Mouse (Mus musculus): Measurements from ENCODE around the gene Etl4. TPM values are rescaled to one million over a fixed set of nuclear protein-coding genes. Genes with fewer than 3 reads are reported as not detected.

The Etl4 gene
- polyA plus RNA-seq, 1 experiment, result 7.4 TPM

DNA sequence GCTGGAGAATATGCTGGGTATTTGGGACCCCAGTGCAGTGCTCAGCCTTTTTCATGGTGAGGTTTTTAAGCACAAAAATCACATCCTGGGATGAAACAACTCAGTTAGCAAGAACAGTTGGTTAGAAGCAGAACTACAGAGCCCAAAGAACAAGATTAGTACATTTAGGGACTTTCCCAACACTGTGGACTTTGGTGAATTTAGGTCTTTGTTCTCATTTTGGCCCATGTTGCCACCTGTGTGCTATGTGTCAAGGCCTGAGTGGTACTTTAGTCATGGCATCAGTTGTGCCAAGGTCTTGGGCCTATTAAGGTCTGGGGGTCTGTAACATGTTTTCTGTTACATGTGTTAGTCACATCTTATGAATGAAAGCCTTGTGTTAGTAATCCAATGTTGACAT is 679.1 kb downstream of the Etl4 start:
- Histone ChIP-seq H3K4me2 (ENCODE audit: low read depth) (no peak overlapping the region), H3K27me3 (ENCODE audit: control insufficient read depth, insufficient read depth, insufficient read length) (no peaks in the 10 kb centered on the region), H3K4me3 (no peak overlapping the region), H3K36me3 (ENCODE audit: control insufficient read depth, insufficient read depth) (no peaks in the 10 kb centered on the region), H3K79me2 (ENCODE audit: control insufficient read depth, insufficient read depth) (no peaks in the 10 kb centered on the region), H3ac (ENCODE audit: control insufficient read depth, insufficient read length) (no peak overlapping the region)
- TF ChIP-seq MYOD1 (IDR thresholded peaks at IDR 0.05; ENCODE audit: control insufficient read depth in 1 of 3, insufficient read length in 2 of 3, low read depth in 2 of 3), result no peak
- TF ChIP-seq MAX (IDR thresholded peaks at IDR 0.05; ENCODE audit: low read depth), result no peak
- TF ChIP-seq POLR2A (IDR thresholded peaks at IDR 0.05; ENCODE audit: insufficient read length, low read depth), result no peak
- no peak for TF ChIP-seq CEBPB (IDR thresholded peaks at IDR 0.05; ENCODE audit: insufficient read depth, poor library complexity, severe bottlenecking)
- no peak for TF ChIP-seq TCF3 (IDR thresholded peaks at IDR 0.05; ENCODE audit: insufficient read length, low read depth)
- TF ChIP-seq E2F4 (IDR thresholded peaks at IDR 0.05; ENCODE audit: insufficient read depth), result no peak
- TF ChIP-seq MYOG (IDR thresholded peaks at IDR 0.05; ENCODE audit: control insufficient read depth in 1 of 3, insufficient read depth in 1 of 3, insufficient read length in 2 of 3, low read depth in 2 of 3), result no peak

DNA sequence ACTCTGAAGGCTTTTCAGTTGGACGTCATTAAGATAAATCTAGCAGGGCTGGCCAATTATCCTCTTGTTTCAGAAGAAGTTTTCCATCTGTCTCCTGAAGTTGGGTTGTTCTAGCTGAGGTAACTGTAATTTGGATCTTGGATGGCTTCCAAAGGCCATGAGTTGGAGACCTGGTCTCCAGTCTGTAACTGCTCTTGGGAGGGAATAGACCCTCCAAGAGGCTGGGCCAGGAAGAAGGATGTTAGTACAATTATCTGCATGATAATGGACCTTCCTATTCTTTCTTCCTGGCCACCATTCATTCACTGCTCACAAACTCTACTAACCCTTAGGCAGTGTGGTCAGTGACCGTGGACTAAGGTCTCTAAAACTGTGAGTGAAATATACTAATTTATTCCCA is 684.5 kb downstream of the Etl4 start:
- no peak for TF ChIP-seq E2F4 (IDR thresholded peaks at IDR 0.05; ENCODE audit: insufficient read depth)
- no peak for TF ChIP-seq POLR2A (IDR thresholded peaks at IDR 0.05; ENCODE audit: insufficient read length, low read depth)
- TF ChIP-seq MAX (IDR thresholded peaks at IDR 0.05; ENCODE audit: low read depth), result no peak
- no peak for TF ChIP-seq TCF3 (IDR thresholded peaks at IDR 0.05; ENCODE audit: insufficient read length, low read depth)
- no peak for TF ChIP-seq MYOD1 (IDR thresholded peaks at IDR 0.05; ENCODE audit: control insufficient read depth in 1 of 3, insufficient read length in 2 of 3, low read depth in 2 of 3)
- TF ChIP-seq SRF (IDR thresholded peaks at IDR 0.05; ENCODE audit: control insufficient read depth, insufficient read length, low read depth), result no peak
- no peak for TF ChIP-seq CEBPB (IDR thresholded peaks at IDR 0.05; ENCODE audit: insufficient read depth, poor library complexity, severe bottlenecking)
- TF ChIP-seq USF1 (IDR thresholded peaks at IDR 0.05; ENCODE audit: low read depth), result no peak
- H3K27me3 ChIP-seq (ENCODE audit: control insufficient read depth, insufficient read depth, insufficient read length), result no peaks in the 10 kb centered on the region
- no peaks in the 10 kb centered on the region for H3K79me2 ChIP-seq (ENCODE audit: control insufficient read depth, insufficient read depth)
- H3ac ChIP-seq (ENCODE audit: control insufficient read depth, insufficient read length), result no peak overlapping the region
- H3K4me2 ChIP-seq (ENCODE audit: low read depth), result no peak overlapping the region
- H3K36me3 ChIP-seq (ENCODE audit: control insufficient read depth, insufficient read depth), result no peaks in the 10 kb centered on the region
- no peak overlapping the region for H3K4me3 ChIP-seq

DNA sequence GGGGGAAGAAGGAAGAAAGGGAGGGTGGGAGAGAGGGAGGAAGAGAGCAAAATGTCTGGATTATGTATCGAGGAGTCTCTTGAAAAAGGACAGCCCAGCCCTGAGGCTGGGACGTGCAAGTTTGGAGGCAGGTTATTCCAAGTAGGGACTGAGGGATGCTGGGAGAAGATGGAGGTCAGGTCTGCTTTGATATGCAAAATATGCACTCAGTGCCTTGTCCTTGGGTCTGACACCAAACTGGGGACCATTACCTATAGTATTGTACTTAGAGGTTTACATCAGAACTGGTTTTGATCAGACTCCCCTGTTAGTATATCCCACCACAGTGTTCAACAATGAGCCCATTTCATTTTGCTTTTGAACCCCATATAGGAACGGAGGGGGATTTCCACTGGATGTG is 685.4 kb downstream of the Etl4 start:
- Histone ChIP-seq H3K4me3 (no peak overlapping the region), H3K27me3 (ENCODE audit: control insufficient read depth, insufficient read depth, insufficient read length) (no peaks in the 10 kb centered on the region), H3ac (ENCODE audit: control insufficient read depth, insufficient read length) (no peak overlapping the region), H3K4me2 (ENCODE audit: low read depth) (no peak overlapping the region), H3K36me3 (ENCODE audit: control insufficient read depth, insufficient read depth) (no peaks in the 10 kb centered on the region), H3K79me2 (ENCODE audit: control insufficient read depth, insufficient read depth) (no peaks in the 10 kb centered on the region)
- TF ChIP-seq USF1 (IDR thresholded peaks at IDR 0.05; ENCODE audit: low read depth) (no peak), MYOD1 (IDR thresholded peaks at IDR 0.05; ENCODE audit: control insufficient read depth in 1 of 3, insufficient read length in 2 of 3, low read depth in 2 of 3) (no peak), SRF (IDR thresholded peaks at IDR 0.05; ENCODE audit: control insufficient read depth, insufficient read length, low read depth) (no peak), CEBPB (IDR thresholded peaks at IDR 0.05; ENCODE audit: insufficient read depth, poor library complexity, severe bottlenecking) (no peak), TCF12 (IDR thresholded peaks at IDR 0.05; ENCODE audit: insufficient read depth, poor library complexity, severe bottlenecking) (no peak)

DNA sequence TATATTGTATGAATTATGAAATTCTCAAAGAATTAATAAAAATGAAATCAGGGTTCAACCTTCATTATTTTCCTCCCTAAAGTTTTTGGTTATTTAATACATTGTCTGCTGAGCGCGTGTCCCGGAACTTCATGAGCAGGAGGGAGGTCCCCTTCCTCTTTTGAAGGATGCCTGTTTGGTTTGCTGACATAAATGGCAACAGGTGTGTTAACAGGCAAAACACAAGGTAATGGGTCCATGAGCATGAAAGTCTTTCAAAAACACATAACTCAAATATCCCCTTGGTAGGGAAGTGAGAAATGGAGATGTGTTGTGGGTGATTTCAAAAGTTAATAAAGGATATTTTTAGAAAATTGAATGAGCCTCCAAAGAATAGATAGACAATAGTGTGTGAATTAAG is 687.0 kb downstream of the Etl4 start:
- TF ChIP-seq TCF3 (IDR thresholded peaks at IDR 0.05; ENCODE audit: insufficient read length, low read depth) (no peak), POLR2AphosphoS2 (IDR thresholded peaks at IDR 0.05; ENCODE audit: insufficient read length, low read depth) (no peak), POLR2A (IDR thresholded peaks at IDR 0.05; ENCODE audit: insufficient read length, low read depth) (no peak), MYOG (IDR thresholded peaks at IDR 0.05; ENCODE audit: control insufficient read depth in 1 of 3, insufficient read depth in 1 of 3, insufficient read length in 2 of 3, low read depth in 2 of 3) (no peak), MAX (IDR thresholded peaks at IDR 0.05; ENCODE audit: low read depth) (no peak), REST (IDR thresholded peaks at IDR 0.05; ENCODE audit: insufficient read depth, insufficient read length) (no peak), TCF12 (IDR thresholded peaks at IDR 0.05; ENCODE audit: insufficient read depth, poor library complexity, severe bottlenecking) (no peak), USF1 (IDR thresholded peaks at IDR 0.05; ENCODE audit: low read depth) (no peak)
- no peaks in the 10 kb centered on the region for H3K27me3 ChIP-seq (ENCODE audit: control insufficient read depth, insufficient read depth, insufficient read length)
- H3K4me2 ChIP-seq (ENCODE audit: low read depth), result no peak overlapping the region
- no peaks in the 10 kb centered on the region for H3K36me3 ChIP-seq (ENCODE audit: control insufficient read depth, insufficient read depth)
- H3K79me2 ChIP-seq (ENCODE audit: control insufficient read depth, insufficient read depth), result no peaks in the 10 kb centered on the region
- H3ac ChIP-seq (ENCODE audit: control insufficient read depth, insufficient read length), result no peak overlapping the region
- no peak overlapping the region for H3K4me3 ChIP-seq

DNA sequence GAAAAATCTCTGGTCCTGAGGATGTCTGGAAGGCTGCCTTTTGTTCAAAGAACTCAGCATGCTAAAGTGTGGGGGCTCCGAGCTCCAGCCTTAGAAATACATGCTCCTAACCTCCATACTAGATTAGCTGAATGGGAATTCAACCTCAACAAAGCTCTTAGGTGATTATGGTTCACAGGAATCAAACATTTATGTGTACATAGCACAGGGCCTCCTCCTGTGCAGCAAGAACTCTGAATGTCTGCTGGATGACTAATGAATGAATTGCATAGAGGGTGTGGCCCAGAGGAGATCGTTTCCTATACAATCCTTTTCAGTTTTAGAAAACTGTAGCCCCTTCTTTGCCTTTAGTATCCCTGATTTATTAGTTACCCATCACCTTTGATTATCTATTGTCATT is 687.6 kb downstream of the Etl4 start:
- Histone ChIP-seq H3K27me3 (ENCODE audit: control insufficient read depth, insufficient read depth, insufficient read length) (no peaks in the 10 kb centered on the region), H3K36me3 (ENCODE audit: control insufficient read depth, insufficient read depth) (no peaks in the 10 kb centered on the region), H3K4me2 (ENCODE audit: low read depth) (no peak overlapping the region), H3ac (ENCODE audit: control insufficient read depth, insufficient read length) (no peak overlapping the region), H3K79me2 (ENCODE audit: control insufficient read depth, insufficient read depth) (no peaks in the 10 kb centered on the region), H3K4me3 (no peak overlapping the region)
- TF ChIP-seq MAX (IDR thresholded peaks at IDR 0.05; ENCODE audit: low read depth) (no peak), CEBPB (IDR thresholded peaks at IDR 0.05; ENCODE audit: insufficient read depth, poor library complexity, severe bottlenecking) (no peak), TCF12 (IDR thresholded peaks at IDR 0.05; ENCODE audit: insufficient read depth, poor library complexity, severe bottlenecking) (no peak)

DNA sequence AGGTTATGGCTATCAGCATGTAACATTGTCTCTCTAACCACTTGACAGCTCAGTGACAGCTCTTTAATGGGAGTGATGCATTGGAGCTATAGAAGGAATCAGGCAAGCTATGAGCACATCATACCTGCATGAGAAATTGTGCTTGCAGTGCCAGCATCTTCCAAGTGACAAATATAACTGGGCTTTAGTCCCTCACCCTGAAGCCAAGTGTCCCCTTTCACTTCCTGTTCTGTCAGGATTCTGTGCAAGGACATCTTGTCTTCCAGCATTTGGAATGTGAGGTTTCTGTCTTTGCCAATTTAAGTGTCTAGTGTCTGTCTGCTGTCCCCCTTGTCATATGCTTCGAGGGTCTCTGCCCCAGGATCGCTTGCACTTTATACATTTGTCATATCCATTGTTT is 693.1 kb downstream of the Etl4 start:
- no peak overlapping the region for H3K4me3 ChIP-seq
- no peak overlapping the region for H3ac ChIP-seq (ENCODE audit: control insufficient read depth, insufficient read length)
- H3K79me2 ChIP-seq (ENCODE audit: control insufficient read depth, insufficient read depth), result no peaks in the 10 kb centered on the region
- H3K27me3 ChIP-seq (ENCODE audit: control insufficient read depth, insufficient read depth, insufficient read length), result no peaks in the 10 kb centered on the region
- no peaks in the 10 kb centered on the region for H3K36me3 ChIP-seq (ENCODE audit: control insufficient read depth, insufficient read depth)
- H3K4me2 ChIP-seq (ENCODE audit: low read depth), result no peak overlapping the region
- TF ChIP-seq MAX (IDR thresholded peaks at IDR 0.05; ENCODE audit: low read depth), result no peak
- no peak for TF ChIP-seq REST (IDR thresholded peaks at IDR 0.05; ENCODE audit: insufficient read depth, insufficient read length)
- no peak for TF ChIP-seq TCF3 (IDR thresholded peaks at IDR 0.05; ENCODE audit: insufficient read length, low read depth)
- no peak for TF ChIP-seq MYOG (IDR thresholded peaks at IDR 0.05; ENCODE audit: control insufficient read depth in 1 of 3, insufficient read depth in 1 of 3, insufficient read length in 2 of 3, low read depth in 2 of 3)

Data from myocyte (in vitro differentiated cells).